Mouse (Mus musculus) G1E (cell line): ENCODE data around the gene Nox4. TPM values are rescaled to one million over a fixed set of nuclear protein-coding genes. Genes with fewer than 3 reads are reported as not detected.

Experiments used
- ATAC-seq: 2 replicates; pipeline ENCODE4 v1.8.0; 2016; ENCODE audit warnings: mild to moderate bottlenecking; ENCODE audit not compliant: insufficient number of reproducible peaks, poor library complexity, low FRiP score, severe bottlenecking; ENCODE audit errors: extremely low read depth
- DNase-seq: peaks from one replicate; pipeline ENCODE4 v3.0.0; 2012; ENCODE audit warnings: low spot score
- H3K27me3 ChIP-seq: 2 replicates; pipeline ENCODE4 v1.6.1; 2012; ENCODE audit warnings: mild to moderate bottlenecking, low read length, inconsistent platforms; ENCODE audit not compliant: insufficient read depth
- H3K36me3 ChIP-seq: replicated peaks from 2 replicates; pipeline ENCODE3; 2012; ENCODE audit warnings: mild to moderate bottlenecking, inconsistent platforms
- H3K4me1 ChIP-seq: 2 replicates; pipeline ENCODE4 v1.6.1; 2012; ENCODE audit warnings: low read depth, low read length, inconsistent platforms, mixed read lengths; ENCODE audit not compliant: insufficient read depth
- H3K4me3 ChIP-seq: 2 replicates; pipeline ENCODE4 v1.5.1; 2012; ENCODE audit warnings: low read depth, mild to moderate bottlenecking, inconsistent platforms, low read length, moderate library complexity, mixed read lengths
- H3K9me3 ChIP-seq: replicated peaks from 2 replicates; pipeline ENCODE4 v1.6.1; 2012; ENCODE audit warnings: inconsistent platforms
- CTCF ChIP-seq: IDR thresholded peaks from 2 replicates; pipeline ENCODE4 v1.5.1; 2012; ENCODE audit warnings: low read depth, low read length, inconsistent platforms, mixed read lengths
- GATA1 ChIP-seq: IDR thresholded peaks from 2 replicates; pipeline ENCODE4 v1.6.1; 2012; ENCODE audit warnings: borderline replicate concordance, low read length, inconsistent platforms, mixed read lengths
- GATA2 ChIP-seq: IDR thresholded peaks from 2 replicates; pipeline ENCODE4 v1.6.1; 2012; ENCODE audit warnings: low read depth, low read length, inconsistent platforms, borderline replicate concordance
- POLR2AphosphoS5 ChIP-seq: IDR thresholded peaks from 2 replicates; pipeline ENCODE4 v1.6.1; 2012; ENCODE audit warnings: low read depth, low read length, inconsistent platforms; ENCODE audit not compliant: insufficient replicate concordance
- TAL1 ChIP-seq: conservative IDR thresholded peaks from 2 replicates; pipeline ENCODE4 v1.6.1; 2012; ENCODE audit warnings: low read depth, low read length, inconsistent platforms, mixed read lengths
- polyA plus RNA-seq: library from polyadenylated mRNA; stranded (reverse); fragments of >175 nt; gene quantifications from 2 replicates; pipeline ENCODE4 v1.2.3, GENCODE M21; 2012
- total RNA-seq, 2 experiments: library from RNA; stranded (forward) in 1 of 2; stranded (reverse) in 1 of 2; fragments of 200-1000 nt in 1 of 2; fragments of >200 nt in 1 of 2; fragmentation: Nextera tagmentation in 1 of 2; gene quantifications; 2 replicates each; pipeline ENCODE4 v1.2.3; 2014 to 2017

Nox4 gene
- total and polyA plus RNA-seq, 3 experiments, result 0.11 TPM; not detected in 2

- H3K4me3 ChIP-seq, result no peak overlapping the region
- no peaks in the 10 kb centered on the region for H3K4me1 ChIP-seq
- DNase-seq (no peak), ATAC-seq (no peak)
- TF ChIP-seq POLR2AphosphoS5 (no peak), GATA2 (no peak), GATA1 (no peak)
- no peaks in the 10 kb centered on the region for H3K9me3 ChIP-seq
- no peaks in the 10 kb centered on the region for H3K27me3 ChIP-seq
- no peaks in the 10 kb centered on the region for H3K36me3 ChIP-seq
Measured at GRCm38 (mm10) chr7:87303726-87304315, 57.9 kb downstream of the Nox4 start.

GRCm38 (mm10) chr7:87321571-87321970, 75.7 kb downstream of the Nox4 start:
- no peak for ATAC-seq
- Histone ChIP-seq H3K9me3 (no peaks in the 10 kb centered on the region), H3K36me3 (no peaks in the 10 kb centered on the region), H3K4me3 (no peak overlapping the region), H3K27me3 (no peaks in the 10 kb centered on the region), H3K4me1 (no peaks in the 10 kb centered on the region)
- TF ChIP-seq GATA1, result no peak
- no peak for TF ChIP-seq POLR2AphosphoS5
- TF ChIP-seq CTCF, result no peak
- TF ChIP-seq GATA2, result no peak
- no peak for TF ChIP-seq TAL1
- DNase-seq, result no peak

GRCm38 (mm10) chr7:87322085-87322484, 76.2 kb downstream of the Nox4 start:
- no peaks in the 10 kb centered on the region for H3K4me1 ChIP-seq
- H3K27me3 ChIP-seq, result no peaks in the 10 kb centered on the region
- no peak overlapping the region for H3K4me3 ChIP-seq
- ATAC-seq (no peak), DNase-seq (no peak)
- TF ChIP-seq GATA2 (no peak), POLR2AphosphoS5 (no peak), GATA1 (no peak), CTCF (no peak), TAL1 (no peak)
- H3K36me3 ChIP-seq, result no peaks in the 10 kb centered on the region
- H3K9me3 ChIP-seq, result no peaks in the 10 kb centered on the region

- no peak for DNase-seq
- Histone ChIP-seq H3K27me3 (no peaks in the 10 kb centered on the region), H3K4me1 (no peaks in the 10 kb centered on the region), H3K4me3 (no peak overlapping the region), H3K36me3 (no peaks in the 10 kb centered on the region), H3K9me3 (no peaks in the 10 kb centered on the region)
- TF ChIP-seq CTCF, result no peak
- no peak for TF ChIP-seq GATA1
- no peak for TF ChIP-seq GATA2
- no peak for TF ChIP-seq POLR2AphosphoS5
- no peak for TF ChIP-seq TAL1
- ATAC-seq, result no peak
Measured at GRCm38 (mm10) chr7:87330782-87331558, 85.1 kb downstream of the Nox4 start.

- Histone ChIP-seq H3K4me1 (no peaks in the 10 kb centered on the region), H3K4me3 (no peak overlapping the region), H3K9me3 (no peaks in the 10 kb centered on the region), H3K36me3 (no peaks in the 10 kb centered on the region), H3K27me3 (no peaks in the 10 kb centered on the region)
- TF ChIP-seq GATA1, result no peak
- ATAC-seq (no peak), DNase-seq (no peak)
Measured at GRCm38 (mm10) chr7:87345598-87345997, 99.7 kb downstream of the Nox4 start.

GRCm38 (mm10) chr7:87352818-87353217, 106.9 kb downstream of the Nox4 start:
- H3K4me1 ChIP-seq, result no peaks in the 10 kb centered on the region
- DNase-seq (no peak), ATAC-seq (no peak)
- H3K27me3 ChIP-seq, result no peaks in the 10 kb centered on the region
- H3K4me3 ChIP-seq, result no peak overlapping the region
- no peaks in the 10 kb centered on the region for H3K36me3 ChIP-seq
- no peaks in the 10 kb centered on the region; the same call in 1 of the 2 replicates for H3K9me3 ChIP-seq
- no peak for TF ChIP-seq GATA2
- TF ChIP-seq GATA1, result no peak
- no peak for TF ChIP-seq POLR2AphosphoS5
- no peak for TF ChIP-seq TAL1
- TF ChIP-seq CTCF, result no peak
